29 mouse cellular contexts compared by ENCODE assay signal in genomic region chr7:66976371-66976770, GRCm38 (mm10).
"Had no signal": no experiment of that assay in that cellular context is flagged by ENCODE, and none has a peak within 500 bp of the region (broad histone marks: within the 10 kb centered on the region; RNA-seq: fewer than 3 reads in every experiment).

No protein-coding gene starts in this region.

- H3K4me2 ChIP-seq: heart, embryonic 11.5 days; heart, embryonic 13.5 days; heart, embryonic 15.5 days; hindbrain, embryonic 12.5 days; hindbrain, embryonic 14.5 days; intestine, embryonic 15.5 days; limb, embryonic 12.5 days; liver, embryonic 11.5 days; liver, embryonic 13.5 days; liver, embryonic 15.5 days had no signal

- H3K9me3 ChIP-seq: heart, embryonic 13.5 days; heart, embryonic 15.5 days; hindbrain, embryonic 10.5 days; hindbrain, embryonic 12.5 days; intestine, embryonic 15.5 days; limb, embryonic 12.5 days; liver, embryonic 13.5 days; liver, embryonic 15.5 days had no signal

- H3K4me3 ChIP-seq: gastrocnemius, adult 2 months; heart, adult 2 months; heart, embryonic 13.5 days; heart, embryonic 15.5 days; hindbrain, embryonic 10.5 days; hindbrain, embryonic 12.5 days; intestine, embryonic 15.5 days; layer of hippocampus, adult 2 months; left cerebral cortex, adult 2 months; limb, embryonic 12.5 days; liver, embryonic 13.5 days; liver, embryonic 15.5 days had no signal

- H3K4me1 ChIP-seq: hindbrain, embryonic 12.5 days; intestine, embryonic 15.5 days; liver, embryonic 13.5 days; liver, embryonic 15.5 days had no signal

- H3K27me3 ChIP-seq: heart, embryonic 15.5 days; hindbrain, embryonic 12.5 days; intestine, embryonic 15.5 days; limb, embryonic 12.5 days; liver, embryonic 13.5 days; liver, embryonic 15.5 days had no signal

- ATAC-seq: hindbrain, embryonic 16.5 days; inflammation-experienced regulatory T-cells, adult 6 months; intestine, embryonic 15.5 days; intestine, postnatal 0 days; liver, postnatal 0 days had no signal

- H3K9ac ChIP-seq: heart, embryonic 13.5 days; heart, embryonic 15.5 days; hindbrain, embryonic 12.5 days; hindbrain, embryonic 14.5 days; intestine, embryonic 15.5 days; limb, embryonic 12.5 days; liver, embryonic 13.5 days; liver, embryonic 15.5 days; liver, postnatal 0 days had no signal

- H3K27ac ChIP-seq: gastrocnemius, adult 2 months; heart, adult 2 months; heart, embryonic 13.5 days; heart, embryonic 15.5 days; hindbrain, embryonic 10.5 days; hindbrain, embryonic 12.5 days; hindbrain, embryonic 14.5 days; intestine, embryonic 15.5 days; layer of hippocampus, adult 2 months; left cerebral cortex, adult 2 months; limb, embryonic 12.5 days; liver, embryonic 13.5 days; liver, embryonic 15.5 days had no signal

- H3K36me3 ChIP-seq: heart, embryonic 15.5 days; hindbrain, embryonic 10.5 days; hindbrain, embryonic 12.5 days; intestine, embryonic 15.5 days; liver, embryonic 13.5 days; liver, embryonic 15.5 days had no signal

- DNase-seq: gastrocnemius, adult 2 months; gastrocnemius, postnatal 10 days; gastrocnemius, postnatal 25 days; heart, adult 2 months; heart, postnatal 14 days; heart, postnatal 36 days; kidney, adult 18-20 months; kidney, adult 8-10 months; kidney, postnatal 10 days; kidney, postnatal 25 days; kidney, postnatal 4 days; liver; liver, embryonic 13.5 days; liver, postnatal 0 days had no signal
